18 mouse cellular contexts compared by ENCODE assay signal in the genomic region with DNA sequence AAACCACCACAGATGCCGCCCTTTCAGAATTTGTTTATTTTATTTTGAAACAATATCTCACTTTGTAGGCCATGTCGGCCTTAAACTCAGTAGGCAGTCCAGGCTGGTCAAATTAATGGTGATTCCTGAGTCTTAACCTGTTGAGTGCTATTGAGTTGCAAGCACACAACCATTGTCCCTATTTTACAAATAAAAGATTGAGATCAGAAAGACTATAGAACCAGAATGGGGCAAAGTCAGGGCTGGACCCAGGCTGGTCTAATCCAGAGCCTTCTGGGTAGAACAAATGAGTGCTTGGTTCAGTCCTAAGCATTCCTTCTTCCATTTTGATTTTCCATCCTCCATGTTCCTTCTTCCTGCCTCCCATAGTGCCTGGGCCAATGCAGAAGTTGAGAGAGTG.
"Had no signal": no experiment of that assay in that cellular context is flagged by ENCODE, and none has a peak within 500 bp of the region (broad histone marks: within the 10 kb centered on the region; RNA-seq: fewer than 3 reads in every experiment).

No protein-coding gene starts in this region.

- H3K4me2 ChIP-seq: liver, embryonic 13.5 days; lung, embryonic 14.5 days; midbrain, embryonic 12.5 days; midbrain, embryonic 15.5 days; neural tube, embryonic 12.5 days; neural tube, embryonic 15.5 days had no signal

- DNase-seq: kidney, postnatal 10 days; kidney, postnatal 36 days; layer of hippocampus, postnatal 36 days; liver, embryonic 13.5 days; lung, postnatal 14 days; right cerebral cortex, adult 18-20 months; right cerebral cortex, postnatal 14 days; right cerebral cortex, postnatal 4 days; thymus, adult 2 months; thymus, postnatal 14 days; thymus, postnatal 4 days had no signal

- H3K36me3 ChIP-seq: liver, embryonic 13.5 days; midbrain, embryonic 12.5 days; midbrain, embryonic 15.5 days; neural tube, embryonic 12.5 days; neural tube, embryonic 15.5 days had no signal

- H3K4me1 ChIP-seq: liver, embryonic 13.5 days; midbrain, embryonic 12.5 days; midbrain, embryonic 15.5 days; neural tube, embryonic 12.5 days; neural tube, embryonic 15.5 days had no signal

- H3K9me3 ChIP-seq: liver, embryonic 13.5 days; midbrain, embryonic 12.5 days; midbrain, embryonic 15.5 days; neural tube, embryonic 12.5 days; neural tube, embryonic 15.5 days had no signal

- H3K4me3 ChIP-seq: left cerebral cortex, adult 2 months; liver, embryonic 13.5 days; midbrain, embryonic 12.5 days; midbrain, embryonic 15.5 days; neural tube, embryonic 12.5 days; neural tube, embryonic 15.5 days had no signal

- H3K9ac ChIP-seq: liver, embryonic 13.5 days; lung, embryonic 14.5 days; midbrain, embryonic 12.5 days; midbrain, embryonic 15.5 days; neural tube, embryonic 12.5 days; neural tube, embryonic 15.5 days had no signal

- H3K27ac ChIP-seq: left cerebral cortex, adult 2 months; liver, embryonic 13.5 days; macrophage; midbrain, embryonic 12.5 days; midbrain, embryonic 15.5 days; neural tube, embryonic 12.5 days; neural tube, embryonic 15.5 days had no signal

- H3K27me3 ChIP-seq: liver, embryonic 13.5 days; midbrain, embryonic 12.5 days; midbrain, embryonic 15.5 days; neural tube, embryonic 12.5 days; neural tube, embryonic 15.5 days had no signal
